Mouse (Mus musculus) lung, embryonic 15.5 days (tissue): ENCODE measurements at regions not wholly inside any gene's neighbourhood (a gene's known extent, or its start where the extent isn't known, plus 50 kb on each side); places are given as distances from the start of the nearest gene placed in this dataset.

ENCODE experiments used
- ATAC-seq: fragments of 200-750 bp; cut with Nextera tagmentation; 2 replicates; pipeline ENCODE4 v1.8.0; 2017; ENCODE audit warnings: moderate number of reproducible peaks, borderline replicate concordance; ENCODE audit not compliant: low FRiP score, low TSS enrichment; ENCODE audit errors: extremely low read depth
- H3K27ac ChIP-seq: fragments of 300-500 bp; sonication (generic); 2 replicates; pipeline ENCODE4 v1.5.1; 2015; ENCODE audit warnings: moderate library complexity, mild to moderate bottlenecking, inconsistent platforms
- H3K27me3 ChIP-seq: fragments of 300-500 bp; sonication (generic); 2 replicates; pipeline ENCODE4 v1.6.1; 2015; ENCODE audit warnings: inconsistent platforms
- H3K36me3 ChIP-seq: fragments of 300-500 bp; sonication (generic); 2 replicates; pipeline ENCODE4 v1.6.1; 2015; ENCODE audit warnings: inconsistent platforms
- H3K4me1 ChIP-seq: fragments of 300-500 bp; sonication (generic); 2 replicates; pipeline ENCODE4 v1.6.1; 2015; ENCODE audit warnings: inconsistent platforms
- H3K4me2 ChIP-seq: fragments of 300-500 bp; sonication (generic); 2 replicates; pipeline ENCODE4 v1.6.1; 2015; ENCODE audit warnings: inconsistent platforms, mild to moderate bottlenecking, moderate library complexity
- H3K4me3 ChIP-seq: fragments of 300-500 bp; sonication (generic); 2 replicates; pipeline ENCODE4 v1.5.1; 2015; ENCODE audit warnings: mild to moderate bottlenecking, inconsistent platforms
- H3K9ac ChIP-seq: fragments of 300-500 bp; sonication (generic); 2 replicates; pipeline ENCODE4 v1.6.1; 2015; ENCODE audit warnings: inconsistent platforms
- H3K9me3 ChIP-seq: fragments of 300-500 bp; sonication (generic); 2 replicates; pipeline ENCODE4 v1.6.1; 2016; ENCODE audit warnings: inconsistent platforms
- WGBS: fragments of 180-500 bp; shearing (Covaris S2); methylation state at CpG from one replicate; pipeline ENCODE4 v1.1.7; 2015; 5-methylcytosine and 5-hydroxymethylcytosine counted together

DNA sequence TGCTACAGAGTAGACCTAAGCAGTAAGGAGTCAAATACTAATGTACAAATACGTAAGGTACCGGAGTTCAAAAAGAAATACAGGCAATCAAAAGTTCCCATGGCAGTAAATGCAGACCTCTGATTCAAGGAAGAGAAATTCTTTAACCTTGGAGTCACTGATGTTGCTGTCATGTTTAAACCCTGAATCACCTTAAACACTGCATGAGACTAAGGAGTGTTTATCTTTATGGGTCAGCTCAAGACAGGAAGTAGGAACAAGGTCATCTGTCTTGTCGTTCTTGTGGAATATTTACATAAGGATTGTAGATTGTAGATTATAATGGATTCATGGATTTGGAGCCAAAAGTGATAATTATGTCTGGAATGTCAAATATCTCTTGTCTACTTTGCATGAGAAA, 1708.7 kb upstream of the Slc10a2 start:
- Histone ChIP-seq H3K9ac (no peak overlapping the region), H3K9me3 (no peaks in the 10 kb centered on the region), H3K36me3 (no peaks in the 10 kb centered on the region), H3K4me2 (no peak overlapping the region), H3K4me1 (no peaks in the 10 kb centered on the region), H3K4me3 (no peak overlapping the region), H3K27ac (no peak overlapping the region), H3K27me3 (no peaks in the 10 kb centered on the region)
- ATAC-seq, result no peak
- 22% methylated on average over 3 of the region's 3 CpGs for WGBS

- Histone ChIP-seq H3K4me1 (no peaks in the 10 kb centered on the region), H3K4me2 (no peak overlapping the region), H3K36me3 (no peaks in the 10 kb centered on the region), H3K27me3 (no peaks in the 10 kb centered on the region), H3K27ac (no peak overlapping the region), H3K9me3 (no peaks in the 10 kb centered on the region), H3K9ac (no peak overlapping the region), H3K4me3 (no peak overlapping the region)
- ATAC-seq, result no peak
- WGBS, result 28% methylated on average over 2 of the region's 2 CpGs
Observed at GRCm38 (mm10) chr8:6807116-6807515, 1702.0 kb upstream of the Slc10a2 start.

- no peak for ATAC-seq
Observed at GRCm38 (mm10) chr8:6803199-6803598, 1698.0 kb upstream of the Slc10a2 start.

GRCm38 (mm10) chr8:6801076-6801475, 1695.9 kb upstream of the Slc10a2 start:
- no peak for ATAC-seq
- H3K9me3 ChIP-seq, result no peaks in the 10 kb centered on the region
- no peaks in the 10 kb centered on the region for H3K36me3 ChIP-seq
- no peaks in the 10 kb centered on the region for H3K27me3 ChIP-seq
- H3K4me1 ChIP-seq, result no peaks in the 10 kb centered on the region
- H3K9ac ChIP-seq, result no peak overlapping the region
- no peak overlapping the region for H3K4me2 ChIP-seq
- no peak overlapping the region for H3K27ac ChIP-seq
- H3K4me3 ChIP-seq, result no peak overlapping the region

More at GRCm38 (mm10) chr8:6803199-6803598, 1698.0 kb upstream of the Slc10a2 start:
- H3K9ac ChIP-seq, result no peak overlapping the region
- H3K4me3 ChIP-seq, result no peak overlapping the region
- no peaks in the 10 kb centered on the region for H3K27me3 ChIP-seq
- WGBS, result 68% methylated on average over 1 of the region's 1 CpGs
- H3K27ac ChIP-seq, result no peak overlapping the region
- H3K4me1 ChIP-seq, result no peaks in the 10 kb centered on the region
- H3K36me3 ChIP-seq, result no peaks in the 10 kb centered on the region
- H3K4me2 ChIP-seq, result no peak overlapping the region
- no peaks in the 10 kb centered on the region for H3K9me3 ChIP-seq

- no peaks in the 10 kb centered on the region for H3K36me3 ChIP-seq
- H3K27ac ChIP-seq, result no peak overlapping the region
- H3K4me2 ChIP-seq, result no peak overlapping the region
- H3K27me3 ChIP-seq, result no peaks in the 10 kb centered on the region
- no peak overlapping the region for H3K4me3 ChIP-seq
- 54% methylated on average over 1 of the region's 1 CpGs for WGBS
- no peak overlapping the region for H3K9ac ChIP-seq
- ATAC-seq, result no peak
- no peaks in the 10 kb centered on the region for H3K4me1 ChIP-seq
- H3K9me3 ChIP-seq, result no peaks in the 10 kb centered on the region
Observed at GRCm38 (mm10) chr8:6789096-6789495, 1683.9 kb upstream of the Slc10a2 start.

- Histone ChIP-seq H3K9ac (no peak overlapping the region), H3K36me3 (no peaks in the 10 kb centered on the region), H3K4me2 (no peak overlapping the region), H3K4me3 (no peak overlapping the region), H3K4me1 (no peaks in the 10 kb centered on the region), H3K27me3 (no peaks in the 10 kb centered on the region), H3K27ac (no peak overlapping the region), H3K9me3 (no peaks in the 10 kb centered on the region)
- ATAC-seq, result no peak
Observed at GRCm38 (mm10) chr8:6780983-6781382, 1675.8 kb upstream of the Slc10a2 start.

DNA sequence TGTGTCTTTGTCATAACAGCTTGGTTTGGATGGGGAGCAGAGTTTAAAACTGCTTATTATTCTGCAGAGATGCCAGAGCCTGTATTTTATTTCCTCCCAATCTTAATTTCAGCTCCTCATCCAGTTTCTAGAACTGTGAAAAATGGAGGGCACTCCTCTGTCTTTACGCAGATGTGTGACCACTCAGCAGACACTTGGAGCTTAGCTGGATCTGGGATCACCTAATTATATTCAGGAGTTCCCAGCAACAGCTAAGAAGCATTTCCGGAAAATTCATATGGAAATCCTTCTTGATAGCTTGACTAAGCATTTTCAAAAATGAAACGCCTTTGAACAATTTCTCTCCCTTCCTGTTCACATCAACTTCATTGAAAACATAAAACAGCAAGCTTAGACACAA, 1670.0 kb upstream of the Slc10a2 start:
- Histone ChIP-seq H3K9me3 (no peaks in the 10 kb centered on the region), H3K4me3 (no peak overlapping the region), H3K27me3 (no peaks in the 10 kb centered on the region), H3K9ac (no peak overlapping the region), H3K27ac (no peak overlapping the region), H3K4me2 (no peak overlapping the region), H3K36me3 (no peaks in the 10 kb centered on the region), H3K4me1 (no peaks in the 10 kb centered on the region)
- 38% methylated on average over 3 of the region's 3 CpGs for WGBS
- ATAC-seq, result peak; percentile 67; the same call in 1 of the 2 replicates

- no peak overlapping the region for H3K4me2 ChIP-seq
- H3K4me3 ChIP-seq, result no peak overlapping the region
- H3K27ac ChIP-seq, result no peak overlapping the region
- no peaks in the 10 kb centered on the region for H3K36me3 ChIP-seq
- no peaks in the 10 kb centered on the region for H3K9me3 ChIP-seq
- ATAC-seq, result no peak
- H3K9ac ChIP-seq, result no peak overlapping the region
- H3K4me1 ChIP-seq, result no peaks in the 10 kb centered on the region
- H3K27me3 ChIP-seq, result no peaks in the 10 kb centered on the region
- 82% methylated on average over 3 of the region's 3 CpGs for WGBS
Observed at GRCm38 (mm10) chr8:6729571-6729970, 1624.4 kb upstream of the Slc10a2 start.

DNA sequence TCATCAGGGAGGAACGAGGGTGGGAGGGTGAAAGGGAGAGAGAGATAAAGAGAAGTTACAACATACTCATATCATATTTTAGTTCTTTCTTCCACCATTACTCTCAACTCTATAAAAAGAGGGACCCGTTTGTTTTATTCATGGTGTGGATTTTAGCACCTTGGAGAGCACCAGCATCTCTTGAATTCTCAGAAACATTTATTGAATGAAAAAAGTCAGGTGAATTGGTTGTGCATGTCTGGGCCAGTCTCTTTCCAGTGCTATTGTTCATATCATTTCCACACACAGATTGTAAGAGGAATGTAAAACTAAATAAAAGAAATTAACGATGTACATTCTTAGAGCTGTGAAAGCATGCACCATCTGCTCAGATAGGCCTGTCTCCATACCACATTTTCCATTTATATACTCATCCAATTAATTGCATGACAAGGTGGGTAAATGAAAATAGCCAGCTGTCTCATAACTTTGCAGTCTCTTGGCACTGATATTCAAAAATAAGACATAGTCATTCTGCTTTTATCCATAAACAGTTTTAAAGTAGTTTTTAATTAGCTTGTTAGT, 1603.8 kb upstream of the Slc10a2 start:
- Histone ChIP-seq H3K4me1 (no peaks in the 10 kb centered on the region), H3K9me3 (no peaks in the 10 kb centered on the region), H3K4me3 (no peak overlapping the region), H3K4me2 (no peak overlapping the region), H3K9ac (no peak overlapping the region), H3K27ac (no peak overlapping the region), H3K36me3 (no peaks in the 10 kb centered on the region), H3K27me3 (no peaks in the 10 kb centered on the region)
- ATAC-seq, result no peak
- 48% methylated on average over 3 of the region's 3 CpGs for WGBS

- no peak overlapping the region for H3K4me2 ChIP-seq
- no peaks in the 10 kb centered on the region for H3K9me3 ChIP-seq
- H3K4me3 ChIP-seq, result no peak overlapping the region
- ATAC-seq, result no peak
- no peak overlapping the region for H3K27ac ChIP-seq
- H3K36me3 ChIP-seq, result no peaks in the 10 kb centered on the region
- no peak overlapping the region for H3K9ac ChIP-seq
- no peaks in the 10 kb centered on the region for H3K27me3 ChIP-seq
- H3K4me1 ChIP-seq, result no peaks in the 10 kb centered on the region
- WGBS, result 69% methylated on average over 4 of the region's 4 CpGs
Observed at GRCm38 (mm10) chr8:6688595-6688994, 1583.4 kb upstream of the Slc10a2 start.

DNA sequence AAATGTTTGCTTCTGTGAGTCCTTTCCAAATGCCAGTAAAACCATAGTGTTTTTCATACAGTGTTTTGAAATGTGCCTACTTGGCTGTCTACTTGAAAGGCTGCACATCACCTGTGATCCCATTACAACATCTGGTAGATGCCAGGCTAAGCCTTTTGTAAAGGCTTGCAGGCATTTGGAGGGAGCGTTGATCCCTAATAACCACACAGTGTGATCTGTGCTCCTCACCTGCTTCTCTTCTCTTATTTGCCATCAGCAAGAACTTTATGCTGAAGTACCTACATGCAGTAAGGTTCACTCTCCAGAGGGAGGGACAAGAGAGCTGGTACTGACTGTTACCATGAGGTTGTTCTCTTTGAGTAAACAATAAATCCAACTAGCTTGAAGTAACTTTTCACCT, 1553.7 kb upstream of the Slc10a2 start:
- H3K36me3 ChIP-seq, result no peaks in the 10 kb centered on the region
- WGBS, result 87% methylated on average over 1 of the region's 1 CpGs
- H3K27me3 ChIP-seq, result no peaks in the 10 kb centered on the region
- H3K4me2 ChIP-seq, result no peak overlapping the region
- H3K4me1 ChIP-seq, result no peaks in the 10 kb centered on the region
- H3K9me3 ChIP-seq, result no peaks in the 10 kb centered on the region
- no peak overlapping the region for H3K4me3 ChIP-seq
- no peak overlapping the region for H3K27ac ChIP-seq
- no peak for ATAC-seq
- no peak overlapping the region for H3K9ac ChIP-seq

GRCm38 (mm10) chr8:6657451-6657990, 1552.4 kb upstream of the Slc10a2 start:
- no peak overlapping the region for H3K9ac ChIP-seq
- no peaks in the 10 kb centered on the region for H3K36me3 ChIP-seq
- no peak overlapping the region for H3K27ac ChIP-seq
- H3K4me2 ChIP-seq, result no peak overlapping the region
- H3K4me1 ChIP-seq, result no peaks in the 10 kb centered on the region
- no peaks in the 10 kb centered on the region for H3K27me3 ChIP-seq
- no peak; the same call in 1 of the 2 replicates for ATAC-seq
- no peaks in the 10 kb centered on the region for H3K9me3 ChIP-seq
- WGBS, result 58% methylated on average over 3 of the region's 3 CpGs
- no peak overlapping the region for H3K4me3 ChIP-seq

GRCm38 (mm10) chr8:6652180-6652579, 1547.0 kb upstream of the Slc10a2 start:
- ATAC-seq, result no peak
- H3K27me3 ChIP-seq, result no peaks in the 10 kb centered on the region
- no peaks in the 10 kb centered on the region for H3K9me3 ChIP-seq
- H3K4me3 ChIP-seq, result no peak overlapping the region
- H3K4me2 ChIP-seq, result no peak overlapping the region
- H3K27ac ChIP-seq, result no peak overlapping the region
- H3K9ac ChIP-seq, result no peak overlapping the region
- H3K36me3 ChIP-seq, result no peaks in the 10 kb centered on the region
- H3K4me1 ChIP-seq, result no peaks in the 10 kb centered on the region
